ENCODE assay signal across 17 mouse cellular contexts in the genomic region with DNA sequence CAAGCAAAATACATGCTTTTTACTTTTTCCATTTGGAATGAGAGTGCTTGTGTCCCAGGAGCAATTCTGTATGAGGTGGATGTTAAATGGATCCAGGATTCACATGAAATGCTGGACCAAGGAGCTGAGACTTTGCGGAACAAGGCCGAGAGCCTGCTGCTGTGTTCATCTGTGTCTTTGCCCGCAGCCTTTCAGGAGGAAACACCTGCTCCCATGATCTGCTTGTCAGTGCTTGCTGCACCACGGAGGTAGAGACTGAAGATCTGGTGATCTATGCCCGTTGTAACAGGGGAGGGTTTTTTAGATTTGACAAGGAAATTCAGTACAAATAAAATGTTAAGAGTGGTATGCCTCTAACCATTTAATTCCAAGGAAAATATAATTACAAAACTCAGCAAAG.
"Had no signal": no experiment of that assay in that cellular context is flagged by ENCODE, and none has a peak within 500 bp of the region (broad histone marks: within the 10 kb centered on the region; RNA-seq: fewer than 3 reads in every experiment).

No protein-coding gene starts in this region.

- H3K4me3 ChIP-seq: intestine, embryonic 15.5 days; layer of hippocampus, adult 2 months; limb, embryonic 12.5 days; midbrain, embryonic 10.5 days; myocyte; neural tube, embryonic 15.5 days had no signal

- DNase-seq: kidney, adult 18-20 months; kidney, postnatal 10 days; kidney, postnatal 4 days; liver; lung, adult 18-20 months; lung, postnatal 36 days; midbrain, embryonic 14.5 days; right cerebral cortex, adult 18-20 months; right cerebral cortex, postnatal 25 days had no signal

- ATAC-seq: intestine, embryonic 15.5 days; lung, postnatal 0 days had no signal

- H3K27ac ChIP-seq: intestine, embryonic 15.5 days; limb, embryonic 12.5 days; liver, embryonic 14.5 days; midbrain, embryonic 10.5 days; neural tube, embryonic 15.5 days had no signal
